Mouse (Mus musculus) embryonic facial prominence, embryonic 15.5 days (tissue): ENCODE measurements around the gene Tnk2. TPM values are rescaled to one million over a fixed set of nuclear protein-coding genes. Genes with fewer than 3 reads are reported as not detected.

Experiments
- ATAC-seq: fragments of 200-750 bp; cut with Nextera tagmentation; 2 replicates; pipeline ENCODE4 v1.8.0; 2017; ENCODE audit warnings: low read depth, moderate TSS enrichment; ENCODE audit not compliant: insufficient number of reproducible peaks, low FRiP score, low TSS enrichment
- H3K27ac ChIP-seq: fragments of 300-500 bp; sonication (generic); replicated peaks from 2 replicates; pipeline ENCODE4 v1.5.1; 2015; ENCODE audit warnings: mild to moderate bottlenecking, inconsistent platforms
- H3K27me3 ChIP-seq: fragments of 300-500 bp; sonication (generic); 2 replicates; pipeline ENCODE4 v1.6.1; 2015; ENCODE audit warnings: inconsistent platforms
- H3K36me3 ChIP-seq: fragments of 300-500 bp; sonication (generic); 2 replicates; pipeline ENCODE4 v1.6.1; 2015; ENCODE audit warnings: mild to moderate bottlenecking, inconsistent platforms
- H3K4me1 ChIP-seq: fragments of 300-500 bp; sonication (generic); 2 replicates; pipeline ENCODE4 v1.6.1; 2015; ENCODE audit warnings: inconsistent platforms
- H3K4me2 ChIP-seq: fragments of 300-500 bp; sonication (generic); replicated peaks from 2 replicates; pipeline ENCODE4 v1.6.1; 2015; ENCODE audit warnings: mild to moderate bottlenecking, inconsistent platforms
- H3K4me3 ChIP-seq: fragments of 300-500 bp; sonication (generic); replicated peaks from 2 replicates; pipeline ENCODE4 v1.5.1; 2015; ENCODE audit warnings: mild to moderate bottlenecking, inconsistent platforms
- H3K9ac ChIP-seq: fragments of 300-500 bp; sonication (generic); 2 replicates; pipeline ENCODE4 v1.6.1; 2015; ENCODE audit warnings: inconsistent platforms
- H3K9me3 ChIP-seq: fragments of 300-500 bp; sonication (generic); replicated peaks from 2 replicates; pipeline ENCODE4 v1.6.1; 2016; ENCODE audit warnings: inconsistent platforms
- WGBS: fragments of 180-500 bp; shearing (Covaris S2); methylation state at CpG from one replicate; pipeline ENCODE4 v1.1.7; 2015; 5-methylcytosine and 5-hydroxymethylcytosine counted together
- polyA plus RNA-seq: library from polyadenylated mRNA; unstranded; fragments of >200 nt; fragmentation: Nextera tagmentation; extraction: Ambion mirVana; gene quantifications from 2 replicates; pipeline ENCODE4 v1.2.1, GENCODE M21; 2015

Tnk2 gene
- polyA plus RNA-seq, 1 experiment from 2014 or later: 16.3 TPM

DNA sequence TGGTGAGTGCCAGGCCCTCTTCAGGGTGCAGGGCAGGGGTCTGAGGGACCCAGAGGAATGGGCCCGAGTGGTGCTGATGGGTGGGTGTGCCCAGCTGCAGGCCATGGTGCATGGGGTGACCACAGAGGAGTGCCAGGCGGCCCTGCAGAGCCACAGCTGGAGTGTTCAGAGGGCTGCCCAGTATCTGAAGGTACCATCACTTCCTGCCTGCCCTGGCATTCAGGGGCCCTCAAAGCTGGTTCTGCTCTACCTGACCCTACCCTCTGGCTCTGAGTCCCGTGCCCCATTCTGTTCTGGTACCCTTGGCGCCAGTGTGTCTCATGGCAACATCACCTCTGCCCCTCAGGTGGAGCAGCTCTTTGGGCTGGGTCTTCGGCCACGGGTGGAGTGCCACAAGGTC is 37.1 kb downstream of the Tnk2 start:
- Histone ChIP-seq H3K4me3 (no peak overlapping the region), H3K9ac (no peak overlapping the region), H3K9me3 (no peaks in the 10 kb centered on the region), H3K4me2 (no peak overlapping the region), H3K36me3 (peaks cover 56% of the 10 kb centered on the region), H3K4me1 (no peaks in the 10 kb centered on the region), H3K27ac (no peak overlapping the region), H3K27me3 (no peaks in the 10 kb centered on the region)
- 92% methylated on average over 6 of the region's 6 CpGs for WGBS
- ATAC-seq: no peak

DNA sequence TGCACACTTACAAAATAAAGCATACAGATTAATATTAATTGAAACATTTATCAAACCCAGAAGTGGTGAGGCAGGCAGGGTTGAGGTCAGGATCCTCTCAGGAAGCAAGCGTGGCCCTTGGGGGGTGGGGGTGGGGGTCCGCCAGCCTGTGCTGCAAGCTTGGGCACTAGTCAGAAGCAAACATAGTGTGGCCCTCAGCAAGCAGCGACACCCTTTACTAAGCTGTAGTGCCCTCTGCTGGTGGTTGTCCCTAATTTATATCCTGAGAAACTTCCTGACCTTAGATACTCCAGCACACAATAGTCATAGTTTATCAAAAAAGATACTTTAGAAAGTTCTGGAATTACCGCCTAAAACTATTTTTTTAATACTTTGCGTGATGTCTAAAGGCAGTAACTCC is 38.5 kb downstream of the Tnk2 start:
- H3K4me2 ChIP-seq: no peak overlapping the region
- no peak for ATAC-seq

DNA sequence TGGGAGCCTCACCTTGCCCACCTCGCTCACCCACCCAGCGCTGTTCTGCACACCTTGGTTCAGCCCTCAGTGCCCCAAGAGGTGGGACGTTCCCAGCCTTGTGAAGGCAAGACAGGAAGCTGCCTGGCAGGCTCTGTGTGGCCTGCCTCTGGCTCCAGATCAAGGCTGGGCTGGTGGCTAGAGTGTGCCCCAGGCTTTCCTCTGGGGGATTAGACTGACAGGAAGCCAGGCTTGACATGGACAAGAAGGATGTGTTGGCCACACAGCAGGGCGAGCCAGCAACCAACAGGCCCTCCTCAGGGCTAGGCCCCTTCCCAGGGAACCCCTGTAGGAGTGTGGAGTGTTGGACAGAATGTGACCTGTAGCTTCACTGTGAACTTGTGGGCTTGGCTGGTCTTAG is 39.2 kb downstream of the Tnk2 start:
- 73% methylated on average over 4 of the region's 4 CpGs for WGBS
- no peak for ATAC-seq
- Histone ChIP-seq H3K4me3 (no peak overlapping the region), H3K4me1 (no peaks in the 10 kb centered on the region), H3K27ac (no peak overlapping the region), H3K36me3 (peaks cover 41% of the 10 kb centered on the region), H3K9me3 (no peaks in the 10 kb centered on the region), H3K27me3 (no peaks in the 10 kb centered on the region), H3K9ac (no peak overlapping the region), H3K4me2 (no peak overlapping the region)

More for the DNA sequence above, 38.5 kb downstream of the Tnk2 start:
- Histone ChIP-seq H3K36me3 (peaks cover 43% of the 10 kb centered on the region), H3K27me3 (no peaks in the 10 kb centered on the region), H3K9me3 (no peaks in the 10 kb centered on the region), H3K4me1 (no peaks in the 10 kb centered on the region), H3K4me3 (no peak overlapping the region), H3K27ac (no peak overlapping the region), H3K9ac (no peak overlapping the region)
- WGBS: 34% methylated on average over 5 of the region's 5 CpGs

DNA sequence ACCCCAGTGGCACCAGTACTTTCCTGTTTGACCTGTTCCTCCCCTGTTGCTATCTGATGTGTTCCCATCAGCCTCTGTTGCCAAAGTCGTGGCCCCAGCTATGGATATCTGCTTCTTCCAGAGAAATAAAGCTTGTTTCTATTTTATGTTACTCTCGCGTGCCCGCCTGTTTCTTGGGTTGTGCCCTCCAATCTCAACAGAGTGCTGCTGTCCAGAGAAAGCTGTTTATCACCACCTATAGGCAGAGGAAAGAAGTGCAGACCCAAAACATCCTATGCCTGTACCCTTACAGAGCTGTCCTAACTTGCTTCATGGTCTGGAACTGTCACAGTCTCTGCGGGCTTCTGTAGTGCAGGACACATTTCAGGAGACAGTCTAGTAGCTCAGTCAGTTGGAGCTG is 39.7 kb downstream of the Tnk2 start:
- Histone ChIP-seq H3K4me1 (no peaks in the 10 kb centered on the region), H3K4me2 (no peak overlapping the region), H3K9me3 (no peaks in the 10 kb centered on the region), H3K36me3 (peaks cover 41% of the 10 kb centered on the region), H3K27me3 (no peaks in the 10 kb centered on the region), H3K4me3 (no peak overlapping the region), H3K27ac (no peak overlapping the region), H3K9ac (no peak overlapping the region)
- ATAC-seq: no peak
- 57% methylated on average over 5 of the region's 5 CpGs for WGBS

DNA sequence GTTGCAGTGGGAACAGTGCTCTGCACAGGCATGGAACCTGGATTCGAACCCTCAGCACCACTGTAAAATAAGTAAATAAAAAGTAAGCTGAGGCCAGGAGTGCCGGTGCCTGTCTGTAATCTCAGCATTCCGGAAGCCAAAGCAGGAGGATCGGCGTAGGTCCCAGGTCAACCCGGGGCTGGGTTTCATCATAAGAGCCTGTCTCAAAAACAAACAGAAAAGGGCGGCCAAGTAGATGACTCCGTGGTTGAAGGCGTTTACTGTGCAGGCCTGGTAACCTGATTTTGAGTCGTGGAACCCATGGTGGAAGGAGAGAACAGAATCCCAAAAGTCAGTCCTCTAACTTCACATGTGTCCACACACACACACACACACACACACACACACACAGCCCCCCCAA is 41.7 kb downstream of the Tnk2 start:
- H3K27ac ChIP-seq: no peak overlapping the region
- H3K4me1 ChIP-seq: no peaks in the 10 kb centered on the region
- H3K36me3 ChIP-seq: peaks cover 21% of the 10 kb centered on the region
- H3K4me2 ChIP-seq: no peak overlapping the region
- H3K9me3 ChIP-seq: no peaks in the 10 kb centered on the region
- no peak for ATAC-seq
- no peaks in the 10 kb centered on the region for H3K27me3 ChIP-seq
- no peak overlapping the region for H3K9ac ChIP-seq
- 63% methylated on average over 10 of the region's 10 CpGs for WGBS
- no peak overlapping the region for H3K4me3 ChIP-seq

DNA sequence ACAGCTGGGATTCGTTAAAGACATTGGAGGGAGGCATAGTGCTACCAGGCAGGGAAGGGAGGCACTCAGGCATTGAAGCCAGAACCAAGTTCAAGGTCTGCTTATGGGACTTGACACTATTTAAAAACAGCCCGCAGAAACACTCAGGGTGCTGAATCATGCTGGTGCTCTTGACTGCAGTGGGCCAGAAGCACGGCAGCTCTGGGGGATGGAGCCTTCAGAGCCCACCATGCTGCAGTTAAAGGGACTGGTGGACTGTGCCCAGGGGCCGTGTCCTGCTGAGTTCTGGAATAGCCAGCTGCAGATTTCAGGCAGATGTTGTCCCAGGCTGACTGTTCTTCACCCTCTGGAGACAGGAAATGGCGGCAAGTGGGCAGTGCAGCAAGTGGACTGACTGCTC is 42.3 kb downstream of the Tnk2 start:
- H3K4me3 ChIP-seq: no peak overlapping the region
- ATAC-seq: no peak
- no peak overlapping the region for H3K4me2 ChIP-seq
- H3K27ac ChIP-seq: 0 out of 2 replicates have a peak overlapping the region, but pooled peaks have one; percentile 44
- 47% methylated on average over 5 of the region's 5 CpGs for WGBS
- no peaks in the 10 kb centered on the region for H3K4me1 ChIP-seq
- peaks cover 15% of the 10 kb centered on the region for H3K36me3 ChIP-seq
- H3K27me3 ChIP-seq: no peaks in the 10 kb centered on the region
- H3K9ac ChIP-seq: no peak overlapping the region
- H3K9me3 ChIP-seq: no peaks in the 10 kb centered on the region

DNA sequence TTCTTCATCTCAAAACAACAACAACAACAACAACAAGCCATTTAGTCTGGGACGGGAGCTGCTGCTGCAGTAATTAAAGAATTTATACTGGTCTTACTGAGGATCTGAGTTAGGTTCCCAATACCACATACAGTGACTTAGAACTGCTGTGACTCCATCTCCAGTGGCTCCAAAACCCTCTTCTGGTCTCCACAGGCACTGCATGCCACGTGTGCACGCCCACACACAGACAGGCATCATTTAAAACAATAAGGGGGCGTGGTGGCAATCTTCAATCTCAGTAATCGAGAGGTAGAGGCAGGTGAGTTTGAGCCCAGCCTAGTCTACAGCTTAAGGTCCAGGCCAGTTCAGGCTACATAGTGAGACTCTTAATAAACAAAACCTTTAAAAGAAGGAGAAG is 43.5 kb downstream of the Tnk2 start:
- ATAC-seq: no peak
- H3K9me3 ChIP-seq: no peaks in the 10 kb centered on the region
- no peak overlapping the region for H3K4me3 ChIP-seq
- H3K27me3 ChIP-seq: no peaks in the 10 kb centered on the region
- H3K9ac ChIP-seq: no peak overlapping the region
- no peaks in the 10 kb centered on the region for H3K4me1 ChIP-seq
- 71% methylated on average over 5 of the region's 5 CpGs for WGBS
- H3K4me2 ChIP-seq: no peak overlapping the region
- H3K36me3 ChIP-seq: peaks cover 10% of the 10 kb centered on the region
- no peak overlapping the region for H3K27ac ChIP-seq

DNA sequence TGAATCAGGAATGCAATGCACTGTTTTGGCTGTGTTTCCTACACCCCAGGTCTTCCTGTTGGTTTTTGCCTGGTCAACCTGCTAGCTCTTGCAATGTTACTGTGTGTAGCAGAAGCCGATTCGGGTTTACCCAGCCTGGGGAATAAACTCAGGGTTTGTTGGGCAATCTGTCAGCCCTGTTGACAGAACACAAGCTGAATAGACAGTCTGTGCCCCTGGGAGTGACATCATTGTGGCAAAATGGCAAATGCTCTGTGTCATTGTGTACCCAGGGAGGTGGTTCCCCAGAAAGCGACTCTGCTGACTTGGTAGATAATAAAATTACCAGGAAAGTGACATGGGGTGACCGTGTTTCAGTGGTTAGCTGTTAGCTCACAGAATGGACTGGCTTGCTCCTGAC is 45.1 kb downstream of the Tnk2 start:
- Histone ChIP-seq H3K4me1 (no peaks in the 10 kb centered on the region), H3K36me3 (no peaks in the 10 kb centered on the region), H3K4me3 (no peak overlapping the region), H3K27ac (no peak overlapping the region), H3K9ac (no peak overlapping the region), H3K4me2 (no peak overlapping the region), H3K9me3 (no peaks in the 10 kb centered on the region), H3K27me3 (no peaks in the 10 kb centered on the region)
- no peak for ATAC-seq
- 66% methylated on average over 4 of the region's 4 CpGs for WGBS

DNA sequence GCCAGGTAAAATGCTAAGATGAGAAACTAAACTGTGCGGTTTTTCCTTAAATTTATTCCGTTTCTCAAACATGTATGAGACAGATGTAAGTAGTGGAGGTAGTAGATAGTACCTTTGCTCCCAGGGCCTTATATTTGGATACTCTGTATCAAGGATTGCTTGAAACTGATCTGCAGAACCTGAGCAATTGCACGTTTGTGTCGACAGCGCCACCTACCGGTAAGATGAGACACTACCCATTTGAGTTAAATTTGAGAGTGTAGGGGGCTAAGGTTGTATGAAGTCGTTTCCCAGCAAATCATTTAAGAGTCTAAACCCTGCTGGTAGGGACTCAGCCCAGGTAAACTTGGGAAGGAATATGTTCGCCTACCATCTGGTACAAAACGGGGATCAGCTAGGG is 45.8 kb downstream of the Tnk2 start:
- H3K4me3 ChIP-seq: no peak overlapping the region
- no peaks in the 10 kb centered on the region for H3K4me1 ChIP-seq
- no peaks in the 10 kb centered on the region for H3K36me3 ChIP-seq
- no peaks in the 10 kb centered on the region for H3K9me3 ChIP-seq
- H3K9ac ChIP-seq: no peak overlapping the region
- 5% methylated on average over 9 of the region's 9 CpGs for WGBS
- H3K4me2 ChIP-seq: no peak overlapping the region
- no peak overlapping the region for H3K27ac ChIP-seq
- no peaks in the 10 kb centered on the region for H3K27me3 ChIP-seq
- no peak; the same call in 1 of the 2 replicates for ATAC-seq

DNA sequence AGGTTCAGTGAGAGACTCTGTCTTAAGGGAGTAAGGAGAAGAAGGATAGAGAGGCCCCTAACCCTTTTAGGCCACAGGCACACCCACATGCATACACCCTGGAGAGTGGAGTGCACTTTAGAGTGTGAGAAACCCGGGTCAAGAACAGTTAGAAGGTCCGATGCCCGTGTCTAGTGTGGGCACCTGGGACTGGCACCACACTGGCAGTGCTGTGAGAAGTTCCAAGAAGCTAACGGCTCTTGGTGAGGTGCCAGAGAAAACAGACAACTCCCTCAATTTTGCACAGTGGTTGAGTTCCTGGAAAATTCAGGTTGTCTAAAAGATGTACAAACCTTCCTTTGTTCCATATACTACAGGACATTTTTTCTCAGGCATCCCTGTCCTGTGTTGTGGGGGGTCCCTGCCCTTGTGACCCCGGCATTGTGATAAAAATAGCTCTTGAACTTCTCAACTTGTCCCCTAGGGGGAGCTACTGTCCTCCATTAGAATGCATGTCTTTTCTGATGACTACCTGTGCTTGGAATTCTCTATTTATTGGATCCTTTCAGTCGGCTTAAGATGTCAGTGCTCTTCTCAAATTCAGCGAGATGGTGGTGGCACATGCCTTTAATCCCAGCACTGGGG is 53.3 kb downstream of the Tnk2 start:
- WGBS: 41% methylated on average over 7 of the region's 7 CpGs
- Histone ChIP-seq H3K27ac (no peak overlapping the region), H3K4me2 (no peak overlapping the region), H3K4me3 (no peak overlapping the region), H3K36me3 (no peaks in the 10 kb centered on the region), H3K9ac (no peak overlapping the region), H3K4me1 (no peaks in the 10 kb centered on the region), H3K9me3 (no peaks in the 10 kb centered on the region), H3K27me3 (no peaks in the 10 kb centered on the region)
- no peak; the same call in 1 of the 2 replicates for ATAC-seq

DNA sequence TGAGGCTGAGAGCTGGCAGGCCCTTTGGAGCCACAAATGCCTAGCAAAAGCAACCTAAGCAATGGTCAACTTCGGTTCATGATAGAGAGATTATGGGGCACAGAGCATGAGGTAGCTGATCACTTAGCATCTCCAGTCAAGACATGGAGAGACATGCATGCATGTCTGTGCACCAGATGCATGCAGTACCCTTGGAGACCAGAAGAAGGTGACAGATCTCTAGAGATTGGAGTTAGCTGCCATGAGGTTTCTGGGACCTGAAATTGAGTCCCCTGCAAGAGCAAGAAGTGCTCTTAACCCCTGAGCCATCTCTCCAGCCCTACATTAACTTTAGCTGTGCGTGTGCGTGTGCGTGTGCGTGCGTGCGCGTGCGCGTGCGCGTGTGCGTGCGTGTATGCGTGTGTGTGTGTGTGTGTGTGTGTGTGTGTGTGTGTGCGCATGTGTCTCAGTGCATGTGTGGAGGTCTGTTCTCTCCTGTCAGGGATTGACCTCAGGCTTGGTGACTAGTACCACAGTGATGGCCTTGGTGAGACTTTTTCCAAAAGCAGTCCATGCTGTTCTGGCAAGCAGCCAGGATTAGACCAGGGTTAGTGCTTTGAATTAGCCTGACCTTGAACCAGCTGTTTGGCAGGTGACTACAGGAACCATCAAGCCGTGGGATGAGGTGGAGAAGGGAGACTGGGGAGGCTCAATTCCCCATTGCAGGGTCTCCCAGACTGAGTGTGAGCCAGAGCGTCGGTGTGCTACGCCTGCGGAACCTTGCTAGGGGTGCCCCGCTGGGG is 54.2 kb downstream of the Tnk2 start:
- no peaks in the 10 kb centered on the region for H3K4me1 ChIP-seq
- 88% methylated on average over 22 of the region's 22 CpGs for WGBS
- H3K27me3 ChIP-seq: no peaks in the 10 kb centered on the region
- H3K4me3 ChIP-seq: no peak overlapping the region
- no peak overlapping the region for H3K9ac ChIP-seq
- no peaks in the 10 kb centered on the region for H3K36me3 ChIP-seq
- ATAC-seq: no peak
- H3K4me2 ChIP-seq: no peak overlapping the region
- H3K27ac ChIP-seq: no peak overlapping the region
- H3K9me3 ChIP-seq: no peaks in the 10 kb centered on the region

DNA sequence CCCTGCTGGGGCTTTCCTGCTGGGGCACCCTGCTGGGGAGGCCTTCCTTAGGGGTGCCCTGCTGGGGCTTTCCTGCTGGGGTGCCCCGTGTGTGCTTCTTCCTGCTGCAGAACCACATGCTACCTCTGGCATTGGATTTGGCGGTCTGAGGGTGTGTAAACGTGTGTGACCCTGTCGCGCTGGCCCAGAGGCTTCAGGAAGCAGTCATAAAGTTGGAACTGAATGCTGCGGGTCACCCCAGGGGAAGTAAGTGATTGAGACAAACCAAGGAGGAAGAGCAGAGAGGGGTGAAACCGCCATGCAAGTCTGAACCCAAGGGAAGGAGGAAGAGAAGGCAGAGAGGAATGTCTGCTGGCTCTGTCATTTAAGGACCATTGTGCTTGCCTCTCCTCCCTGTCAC is 54.9 kb downstream of the Tnk2 start:
- Histone ChIP-seq H3K36me3 (no peaks in the 10 kb centered on the region), H3K4me1 (no peaks in the 10 kb centered on the region), H3K4me2 (no peak overlapping the region), H3K27me3 (no peaks in the 10 kb centered on the region), H3K9ac (no peak overlapping the region), H3K9me3 (no peaks in the 10 kb centered on the region), H3K4me3 (no peak overlapping the region), H3K27ac (no peak overlapping the region)
- 37% methylated on average over 7 of the region's 7 CpGs for WGBS
- no peak for ATAC-seq
